Mouse (Mus musculus): ENCODE data around the gene Oxct2b. TPM values are rescaled to one million over a fixed set of nuclear protein-coding genes. Genes with fewer than 3 reads are reported as not detected.
A peak's percentile ranks its signal among the peaks of the same experiment; 100 is the strongest.
"Not testable (repeated sequence)": the region's sequence is repeated elsewhere in the genome, so short reads cannot be mapped to it uniquely, and the experiment has no call there.

The Oxct2b gene
- polyA plus RNA-seq, 1 experiment from 2014 or later: not detected

DNA sequence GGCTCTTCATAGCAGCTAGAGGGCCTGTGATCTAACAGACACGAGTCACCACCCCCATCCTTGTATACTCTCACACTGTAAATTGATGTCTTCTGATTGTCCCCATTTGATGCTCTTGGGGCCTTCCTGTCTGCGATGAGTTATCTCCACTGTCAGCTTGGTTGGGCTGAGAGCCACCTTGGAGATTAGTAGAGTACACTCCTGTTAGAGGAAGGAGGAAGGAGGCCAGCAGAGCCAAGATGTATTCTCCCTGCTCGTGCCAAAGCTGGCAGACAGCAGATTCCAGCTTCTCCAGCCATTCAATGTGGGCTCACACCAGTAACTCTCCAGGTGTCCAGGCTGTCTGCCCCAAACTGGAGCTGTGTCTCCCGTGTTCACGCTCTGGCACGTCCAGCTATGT is 44.5 kb downstream of the Oxct2b start:
- Histone ChIP-seq H3K4me3 (no peak overlapping the region), H3K9me3 (replicated peaks) (no peaks in the 10 kb centered on the region), H3K27ac (no peak overlapping the region), H3K4me1 (peaks cover 13% of the 10 kb centered on the region), H3K9ac (no peak overlapping the region), H3K27me3 (replicated peaks) (peaks cover 47% of the 10 kb centered on the region), H3K4me2 (no peak overlapping the region), H3K36me3 (no peaks in the 10 kb centered on the region)
- 55% methylated on average over 6 of the region's 6 CpGs for whole genome bisulfite sequencing (ENCODE audit: insufficient replicate concordance)
- ATAC-seq: no peak

DNA sequence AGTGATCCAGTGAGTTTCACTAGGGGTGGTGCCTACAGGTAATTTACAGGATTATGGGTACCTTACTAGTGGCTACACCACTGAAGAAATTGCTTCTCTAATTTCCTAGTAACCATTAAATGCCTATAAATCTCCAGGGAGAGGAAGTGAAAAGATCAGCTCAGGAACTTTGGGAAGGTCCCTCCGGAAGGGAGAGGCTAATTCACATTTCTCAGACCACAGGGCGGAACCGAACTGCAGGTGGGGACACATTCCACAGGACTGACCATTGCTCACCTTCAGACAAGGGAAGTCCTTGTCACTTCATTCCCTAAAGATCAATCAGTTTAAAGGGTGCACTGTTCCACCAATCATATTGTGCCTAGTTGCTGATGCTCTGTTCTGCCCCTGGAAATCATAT is 45.2 kb downstream of the Oxct2b start:
- Histone ChIP-seq H3K4me1 (peaks cover 13% of the 10 kb centered on the region), H3K27me3 (replicated peaks) (peaks cover 47% of the 10 kb centered on the region)
- H3K4me2 ChIP-seq; H3K9me3 ChIP-seq (replicated peaks); ATAC-seq; H3K4me3 ChIP-seq; H3K36me3 ChIP-seq; H3K9ac ChIP-seq; H3K27ac ChIP-seq: not testable (repeated sequence)
- WGBS (ENCODE audit: insufficient replicate concordance): 60% methylated on average over 3 of the region's 3 CpGs

DNA sequence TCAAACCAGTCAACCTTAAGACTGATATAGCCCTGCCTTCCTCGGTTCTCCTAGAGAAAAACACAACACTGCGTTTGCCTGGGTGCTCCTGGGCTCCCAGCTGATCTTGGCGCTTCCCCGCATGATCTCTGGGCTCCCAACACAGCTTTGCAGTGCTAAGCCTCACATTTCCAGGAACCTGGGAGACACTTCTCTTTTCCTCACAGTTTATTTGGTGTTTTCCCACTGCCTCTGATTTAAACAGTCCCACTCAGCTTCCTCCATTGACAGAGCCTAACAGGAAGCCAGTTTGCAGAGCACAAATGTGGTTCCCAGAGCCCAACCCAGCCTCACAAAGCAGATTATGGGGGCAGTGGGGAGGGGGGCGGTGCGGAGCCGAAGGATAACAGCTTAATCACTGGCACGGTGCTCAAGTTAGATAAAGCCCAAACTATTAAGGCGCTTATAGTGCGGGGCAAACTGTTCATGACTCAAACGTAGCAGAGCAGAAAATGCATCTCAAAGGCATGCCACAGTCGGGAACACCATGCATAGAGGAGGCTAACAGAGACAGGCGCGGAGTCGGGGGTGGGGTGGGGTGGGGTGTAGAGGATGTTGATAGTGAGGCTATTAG is 46.3 kb downstream of the Oxct2b start:
- H3K27me3 ChIP-seq (replicated peaks): peaks cover 47% of the 10 kb centered on the region
- H3K36me3 ChIP-seq: no peaks in the 10 kb centered on the region
- peak overlapping the region; percentile 29 for H3K4me2 ChIP-seq
- H3K27ac ChIP-seq: no peak overlapping the region
- 7% methylated on average over 15 of the region's 15 CpGs for WGBS (ENCODE audit: insufficient replicate concordance)
- ATAC-seq: no peak
- no peak overlapping the region for H3K9ac ChIP-seq
- H3K4me1 ChIP-seq: peaks cover 13% of the 10 kb centered on the region
- no peaks in the 10 kb centered on the region for H3K9me3 ChIP-seq (replicated peaks)
- no peak overlapping the region for H3K4me3 ChIP-seq

DNA sequence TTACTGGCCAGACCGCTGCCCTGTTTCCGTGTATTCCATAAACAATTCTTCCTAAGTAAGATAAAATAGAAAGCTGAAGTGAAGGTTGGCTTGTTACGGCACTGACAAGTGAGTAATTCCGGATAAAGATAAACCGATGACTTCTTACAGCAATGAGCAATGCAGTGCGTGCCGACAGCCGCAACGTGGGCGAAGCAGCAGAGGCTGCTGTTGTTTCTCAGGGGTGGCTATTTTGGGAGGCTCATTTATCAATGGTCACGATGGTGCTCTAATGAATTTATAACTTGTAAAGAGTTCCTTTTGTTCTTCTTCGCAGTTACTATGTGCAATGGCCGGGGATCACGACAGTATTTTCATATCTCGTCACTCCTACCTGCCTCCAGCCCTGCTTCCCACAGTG is 48.1 kb downstream of the Oxct2b start:
- H3K4me3 ChIP-seq: no peak overlapping the region
- peaks cover 46% of the 10 kb centered on the region for H3K27me3 ChIP-seq (replicated peaks)
- H3K27ac ChIP-seq: no peak overlapping the region
- H3K4me1 ChIP-seq: peaks cover 13% of the 10 kb centered on the region
- H3K36me3 ChIP-seq: no peaks in the 10 kb centered on the region
- ATAC-seq: no peak
- 73% methylated on average over 15 of the region's 15 CpGs for WGBS (ENCODE audit: insufficient replicate concordance)
- H3K9me3 ChIP-seq (replicated peaks): no peaks in the 10 kb centered on the region
- no peak overlapping the region for H3K9ac ChIP-seq
- H3K4me2 ChIP-seq: no peak overlapping the region

Other genes starting within 250 kb of the Oxct2b start
- gene Cap1, start 230.2 kb upstream of the Oxct2b start, polyA plus RNA-seq (2016; fragmentation: Nextera tagmentation; extraction: Ambion mirVana): 30.3 and 31.6 TPM in 2 replicates
- 0.14 and 0.28 TPM in 2 replicates for gene Mfsd2a, start 155.1 kb upstream of the Oxct2b start, polyA plus RNA-seq (2016; fragmentation: Nextera tagmentation; extraction: Ambion mirVana)
- gene Mycl, start 120.6 kb upstream of the Oxct2b start, polyA plus RNA-seq (2016; fragmentation: Nextera tagmentation; extraction: Ambion mirVana): 1.2 and 1.6 TPM in 2 replicates
- 8.9 and 10.9 TPM in 2 replicates for gene Trit1, start 99.7 kb upstream of the Oxct2b start, polyA plus RNA-seq (2016; fragmentation: Nextera tagmentation; extraction: Ambion mirVana)
- gene Bmp8b, start 11.1 kb upstream of the Oxct2b start, polyA plus RNA-seq (2016; fragmentation: Nextera tagmentation; extraction: Ambion mirVana): 1.3 and 1.5 TPM in 2 replicates
- gene Ppie, start 23.7 kb downstream of the Oxct2b start, polyA plus RNA-seq (2016; fragmentation: Nextera tagmentation; extraction: Ambion mirVana): 65.2 and 65.3 TPM in 2 replicates
- gene Hpcal4, start 67.0 kb downstream of the Oxct2b start, polyA plus RNA-seq (2016; fragmentation: Nextera tagmentation; extraction: Ambion mirVana): 0.10 TPM in 1 of 2 replicates, not detected in the other
- gene Nt5c1a, start 85.2 kb downstream of the Oxct2b start, polyA plus RNA-seq (2016; fragmentation: Nextera tagmentation; extraction: Ambion mirVana): not detected in 2 replicates
- 0.83 and 1.2 TPM in 2 replicates for gene Heyl, start 117.3 kb downstream of the Oxct2b start, polyA plus RNA-seq (2016; fragmentation: Nextera tagmentation; extraction: Ambion mirVana)
- 110 and 112 TPM in 2 replicates for gene Pabpc4, start 146.1 kb downstream of the Oxct2b start, polyA plus RNA-seq (2016; fragmentation: Nextera tagmentation; extraction: Ambion mirVana)
- 0.19 TPM in 1 of 2 replicates, not detected in the other for gene Oxct2a, start 207.4 kb downstream of the Oxct2b start, polyA plus RNA-seq (2016; fragmentation: Nextera tagmentation; extraction: Ambion mirVana)
- gene Bmp8a, start 227.0 kb downstream of the Oxct2b start, polyA plus RNA-seq (2016; fragmentation: Nextera tagmentation; extraction: Ambion mirVana): 0.31 and 0.46 TPM in 2 replicates

All from liver, embryonic 12.5 days (tissue).